Mouse (Mus musculus) erythroblast, embryonic 14.5 days (primary cell): ENCODE measurements around the gene Ngfr.

Experiments used
- GATA1 ChIP-seq: IDR thresholded peaks from 2 replicates; pipeline ENCODE4 v1.6.1; 2012; ENCODE audit warnings: low read length, inconsistent platforms, mixed read lengths
- TAL1 ChIP-seq: IDR thresholded peaks from 3 replicates; pipeline ENCODE4 v1.6.1; 2012; ENCODE audit warnings: low read length, inconsistent platforms, mixed read lengths

- TF ChIP-seq GATA1 (no peak), TAL1 (no peak)
These were observed 37.1 kb downstream of the Ngfr start for GRCm38 (mm10) chr11:95550301-95551021.
